Mouse (Mus musculus) stomach, embryonic 14.5 days (tissue): ENCODE results near the gene Bahcc1. TPM values are rescaled to one million over a fixed set of nuclear protein-coding genes. Genes with fewer than 3 reads are reported as not detected.

Experiments used
- ATAC-seq: fragments of 200-750 bp; cut with Nextera tagmentation; 2 replicates; pipeline ENCODE4 v1.8.0; 2017; ENCODE audit warnings: low read depth, moderate TSS enrichment; ENCODE audit not compliant: insufficient number of reproducible peaks, insufficient read depth, low FRiP score
- H3K27ac ChIP-seq: fragments of 300-500 bp; sonication (generic); 2 replicates; pipeline ENCODE4 v1.5.1; 2014; ENCODE audit warnings: mild to moderate bottlenecking, low read length, moderate library complexity, mixed read lengths
- H3K27me3 ChIP-seq: fragments of 300-500 bp; sonication (generic); 2 replicates; pipeline ENCODE4 v1.6.1; 2014; ENCODE audit warnings: low read length, control low read depth, mixed read lengths; ENCODE audit not compliant: control insufficient read depth, insufficient read depth
- H3K36me3 ChIP-seq: fragments of 300-500 bp; sonication (generic); 2 replicates; pipeline ENCODE4 v1.6.1; 2014; ENCODE audit warnings: mild to moderate bottlenecking, control low read depth, low read length, moderate library complexity, mixed read lengths; ENCODE audit not compliant: control insufficient read depth, insufficient read depth
- H3K4me1 ChIP-seq: fragments of 300-500 bp; sonication (generic); 2 replicates; pipeline ENCODE4 v1.6.1; 2014; ENCODE audit warnings: low read length, control low read depth, mixed read lengths; ENCODE audit not compliant: control insufficient read depth, insufficient read depth
- H3K4me2 ChIP-seq: fragments of 300-500 bp; sonication (generic); replicated peaks from 2 replicates; pipeline ENCODE4 v1.6.1; 2014; ENCODE audit warnings: low read depth, low read length, control low read depth
- H3K4me3 ChIP-seq: fragments of 300-500 bp; sonication (generic); 2 replicates; pipeline ENCODE4 v1.5.1; 2014; ENCODE audit warnings: low read depth, low read length, control low read depth
- H3K9ac ChIP-seq: fragments of 300-500 bp; sonication (generic); replicated peaks from 2 replicates; pipeline ENCODE4 v1.6.1; 2014; ENCODE audit warnings: low read depth, mild to moderate bottlenecking, control low read depth, low read length, moderate library complexity, mixed read lengths
- H3K9me3 ChIP-seq: fragments of 300-500 bp; sonication (generic); 2 replicates; pipeline ENCODE4 v1.6.1; 2016; ENCODE audit warnings: low read depth, low read length, control low read depth; ENCODE audit not compliant: control insufficient read depth
- WGBS: fragments of 180-500 bp; shearing (Covaris S2); extraction: QIAGEN DNeasy Blood & Tissue Kit; methylation state at CpG from one replicate; pipeline ENCODE4 v1.1.7; 2014; 5-methylcytosine and 5-hydroxymethylcytosine counted together
- polyA plus RNA-seq: library from polyadenylated mRNA; unstranded; fragments of >200 nt; fragmentation: Nextera tagmentation; extraction: Ambion mirVana; gene quantifications from 2 replicates; pipeline ENCODE4 v1.2.1, GENCODE M21; 2014

Bahcc1 gene
- polyA plus RNA-seq, 1 experiment from 2014 or later, result 13.4 TPM

GRCm38 (mm10) chr11:120296305-120297144 is 63.8 kb downstream of the Bahcc1 start:
- Histone ChIP-seq H3K9me3 (no peaks in the 10 kb centered on the region), H3K27ac (no peak overlapping the region), H3K9ac (no peak overlapping the region), H3K4me2 (no peak overlapping the region), H3K4me3 (no peak overlapping the region), H3K4me1 (peaks cover 19% of the 10 kb centered on the region), H3K27me3 (no peaks in the 10 kb centered on the region), H3K36me3 (peaks cover 3% of the 10 kb centered on the region; the same call in 1 of the 2 replicates)
- WGBS, result 33% methylated on average over 13 of the region's 13 CpGs
- no peak; the same call in 1 of the 2 replicates for ATAC-seq

- H3K4me3 ChIP-seq, result no peak overlapping the region
- WGBS, result 70% methylated on average over 7 of the region's 7 CpGs
- ATAC-seq, result no peak
- no peaks in the 10 kb centered on the region for H3K9me3 ChIP-seq
- no peak overlapping the region for H3K27ac ChIP-seq
- H3K27me3 ChIP-seq, result no peaks in the 10 kb centered on the region
- H3K4me2 ChIP-seq, result no peak overlapping the region
- peaks cover 17% of the 10 kb centered on the region for H3K4me1 ChIP-seq
- no peak overlapping the region for H3K9ac ChIP-seq
- H3K36me3 ChIP-seq, result peaks cover 2% of the 10 kb centered on the region; the same call in 1 of the 2 replicates
Observed at GRCm38 (mm10) chr11:120297767-120298166, 65.0 kb downstream of the Bahcc1 start.

GRCm38 (mm10) chr11:120298441-120299141 is 65.8 kb downstream of the Bahcc1 start:
- no peak for ATAC-seq
- Histone ChIP-seq H3K36me3 (no peaks in the 10 kb centered on the region), H3K9me3 (no peaks in the 10 kb centered on the region), H3K27ac (no peak overlapping the region), H3K27me3 (no peaks in the 10 kb centered on the region), H3K4me3 (no peak overlapping the region), H3K4me2 (no peak overlapping the region), H3K9ac (no peak overlapping the region), H3K4me1 (peaks cover 17% of the 10 kb centered on the region; the same call in 1 of the 2 replicates)
- WGBS, result 70% methylated on average over 4 of the region's 4 CpGs

GRCm38 (mm10) chr11:120299484-120299883 is 66.7 kb downstream of the Bahcc1 start:
- H3K27ac ChIP-seq, result no peak overlapping the region
- WGBS, result 53% methylated on average over 5 of the region's 5 CpGs
- H3K9me3 ChIP-seq, result no peaks in the 10 kb centered on the region
- no peaks in the 10 kb centered on the region for H3K27me3 ChIP-seq
- H3K4me2 ChIP-seq, result no peak overlapping the region
- H3K4me3 ChIP-seq, result no peak overlapping the region
- H3K36me3 ChIP-seq, result no peaks in the 10 kb centered on the region
- no peak overlapping the region for H3K9ac ChIP-seq
- ATAC-seq, result no peak
- H3K4me1 ChIP-seq, result peaks cover 21% of the 10 kb centered on the region; the same call in 1 of the 2 replicates

- Histone ChIP-seq H3K27ac (no peak overlapping the region), H3K4me2 (no peak overlapping the region), H3K9me3 (no peaks in the 10 kb centered on the region), H3K27me3 (no peaks in the 10 kb centered on the region), H3K36me3 (no peaks in the 10 kb centered on the region), H3K4me1 (peaks cover 32% of the 10 kb centered on the region), H3K9ac (no peak overlapping the region), H3K4me3 (no peak overlapping the region)
- 89% methylated on average over 9 of the region's 9 CpGs for WGBS
- no peak for ATAC-seq
Observed at GRCm38 (mm10) chr11:120303119-120303518, 70.4 kb downstream of the Bahcc1 start.

GRCm38 (mm10) chr11:120303559-120304349 is 71.0 kb downstream of the Bahcc1 start:
- 88% methylated on average over 21 of the region's 21 CpGs for WGBS
- no peak overlapping the region for H3K4me2 ChIP-seq
- H3K9ac ChIP-seq, result no peak overlapping the region
- no peaks in the 10 kb centered on the region for H3K36me3 ChIP-seq
- no peaks in the 10 kb centered on the region for H3K27me3 ChIP-seq
- H3K27ac ChIP-seq, result no peak overlapping the region
- no peak for ATAC-seq
- no peak overlapping the region for H3K4me3 ChIP-seq
- H3K4me1 ChIP-seq, result peaks cover 34% of the 10 kb centered on the region
- H3K9me3 ChIP-seq, result no peaks in the 10 kb centered on the region

- ATAC-seq, result no peak
- H3K9ac ChIP-seq, result no peak overlapping the region
Observed at GRCm38 (mm10) chr11:120304350-120304694, 71.6 kb downstream of the Bahcc1 start.

GRCm38 (mm10) chr11:120304886-120305534 is 72.3 kb downstream of the Bahcc1 start:
- H3K27ac ChIP-seq, result peak overlapping the region; percentile 86
- H3K9ac ChIP-seq, result peak overlapping the region; percentile 45
- under 1% methylated on average over 51 of the region's 53 CpGs for WGBS
- H3K36me3 ChIP-seq, result no peaks in the 10 kb centered on the region
- H3K4me2 ChIP-seq, result peak overlapping the region; percentile 79
- H3K27me3 ChIP-seq, result no peaks in the 10 kb centered on the region
- H3K9me3 ChIP-seq, result no peaks in the 10 kb centered on the region
- peaks cover 34% of the 10 kb centered on the region for H3K4me1 ChIP-seq
- peak; percentile 95 for ATAC-seq
- H3K4me3 ChIP-seq, result peak overlapping the region; percentile 40

More at GRCm38 (mm10) chr11:120304350-120304694, 71.6 kb downstream of the Bahcc1 start:
- Histone ChIP-seq H3K4me2 (peak overlapping the region; percentile 79), H3K27me3 (no peaks in the 10 kb centered on the region), H3K9me3 (no peaks in the 10 kb centered on the region), H3K4me3 (peak overlapping the region; percentile 40; the same call in 1 of the 2 replicates), H3K4me1 (peaks cover 34% of the 10 kb centered on the region), H3K27ac (no peak overlapping the region), H3K36me3 (no peaks in the 10 kb centered on the region)
- 35% methylated on average over 5 of the region's 5 CpGs for WGBS
